Mouse (Mus musculus): ENCODE data around the gene Zcchc17. TPM values are rescaled to one million over a fixed set of nuclear protein-coding genes. Genes with fewer than 3 reads are reported as not detected.

Gene Zcchc17
- polyA plus RNA-seq, 1 experiment = 24.5 TPM

GRCm38 (mm10) chr4:130321640-130322039 lies 38.1 kb downstream of the Zcchc17 start:
- no peak for DNase-seq (ENCODE audit: low read depth, low spot score)
- 95% methylated on average over 7 of the region's 7 CpGs for WGBS

- DNase-seq (ENCODE audit: low read depth, low spot score) = no peak
- WGBS = 77% methylated on average over 7 of the region's 7 CpGs
These were observed 40.2 kb downstream of the Zcchc17 start for GRCm38 (mm10) chr4:130319564-130319963.

DNA sequence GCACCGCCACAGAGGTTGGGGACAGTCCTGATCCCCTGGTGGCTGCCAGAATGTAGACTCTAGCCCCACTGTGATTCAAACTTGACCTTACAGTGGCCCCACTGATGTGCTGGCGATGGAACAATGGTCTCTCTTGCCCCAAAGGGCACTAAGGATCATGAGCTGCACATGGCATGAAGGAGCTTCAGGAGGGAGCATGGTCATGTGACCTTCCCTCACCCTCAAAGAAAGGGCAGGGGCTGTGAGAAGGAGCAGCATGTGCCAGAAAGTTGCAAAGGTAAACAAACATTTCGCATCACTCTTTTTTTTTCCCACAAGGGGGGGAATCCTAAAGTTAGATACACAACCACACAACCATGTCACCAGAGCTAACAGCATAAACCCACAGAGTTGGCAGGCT lies 41.6 kb downstream of the Zcchc17 start:
- WGBS = 81% methylated on average over 3 of the region's 3 CpGs
- DNase-seq (ENCODE audit: low read depth, low spot score) = no peak

DNA sequence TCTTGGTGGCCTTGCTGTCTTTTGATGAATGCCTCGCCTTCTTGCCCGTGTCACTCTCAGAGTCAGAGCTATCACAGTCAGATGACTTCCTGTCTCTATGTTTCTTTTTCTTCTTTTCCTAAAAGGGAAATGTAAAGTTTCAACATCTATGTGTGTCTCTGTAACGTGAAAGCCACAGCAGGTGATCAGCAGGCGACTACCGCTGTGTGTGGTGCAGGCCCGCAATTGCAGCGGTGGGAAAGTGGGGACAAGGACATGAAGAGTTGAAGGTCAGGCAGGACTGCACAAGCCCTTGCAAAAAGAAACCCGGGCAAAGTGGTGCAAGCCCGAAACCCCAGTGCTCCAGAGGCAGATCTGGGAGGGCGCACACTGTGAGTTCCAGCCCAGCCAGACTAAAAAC lies 43.1 kb downstream of the Zcchc17 start:
- 87% methylated on average over 10 of the region's 10 CpGs for WGBS

DNA sequence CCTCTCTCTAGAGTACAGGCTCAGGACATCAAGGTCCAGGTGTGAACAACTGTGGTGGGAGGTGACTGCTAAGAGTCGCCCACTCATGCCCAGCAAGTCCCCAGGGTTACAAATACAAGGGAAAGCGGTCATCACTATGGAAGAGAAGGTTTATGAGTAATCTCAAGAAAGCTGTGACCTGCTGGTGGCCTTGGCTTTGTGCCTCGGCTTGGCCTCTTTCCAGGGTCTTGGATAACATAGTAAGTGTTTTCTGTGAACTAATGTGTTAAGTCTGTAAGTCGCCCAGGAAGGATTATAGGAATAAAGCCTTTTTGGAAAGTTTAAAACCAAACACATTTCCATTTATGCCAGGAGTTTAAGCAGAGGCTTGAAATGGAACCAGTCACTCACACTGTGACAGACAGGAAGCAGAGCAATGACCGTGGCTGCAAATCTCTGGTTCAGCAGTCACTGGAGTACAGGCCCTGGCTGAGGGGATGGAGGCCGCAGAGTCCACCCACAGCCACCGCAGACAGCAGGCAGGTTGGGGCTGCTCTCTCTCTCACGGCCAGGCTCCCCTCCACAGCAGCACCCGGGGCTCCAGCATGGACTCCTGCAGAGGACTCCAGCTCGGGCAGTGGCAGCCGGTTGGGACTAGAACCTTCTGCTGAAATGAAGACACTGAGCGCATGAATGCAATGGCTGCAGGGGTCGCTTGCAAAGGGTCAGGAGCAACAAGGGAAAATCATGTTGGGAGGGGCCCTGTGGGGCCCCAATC lies 43.8 kb downstream of the Zcchc17 start:
- 71% methylated on average over 13 of the region's 13 CpGs for WGBS

More for the DNA sequence above, 43.1 kb downstream of the Zcchc17 start:
- no peak for DNase-seq (ENCODE audit: low read depth, low spot score)

DNA sequence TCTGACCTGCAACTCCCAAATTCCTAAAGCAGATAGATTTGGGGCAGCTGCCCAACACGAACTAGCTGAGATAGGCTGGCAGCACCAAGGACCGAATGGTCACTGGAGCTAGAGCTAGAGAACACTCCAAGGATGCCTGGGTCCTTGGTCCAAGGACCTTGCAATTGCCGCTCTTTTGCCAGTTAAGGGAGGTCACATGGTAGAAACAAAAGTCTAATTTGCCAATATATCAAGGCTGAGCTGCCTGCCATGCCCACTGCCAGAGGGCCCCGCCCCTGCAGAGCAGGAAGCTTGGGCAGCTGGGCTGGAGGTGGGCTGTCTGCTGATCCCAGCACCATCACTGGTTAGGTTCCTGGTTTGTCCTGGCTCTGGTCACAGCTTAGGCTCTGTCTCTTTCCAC lies 46.2 kb downstream of the Zcchc17 start:
- DNase-seq (ENCODE audit: low read depth, low spot score) = no peak
- WGBS = 86% methylated on average over 4 of the region's 4 CpGs

More for the DNA sequence above, 43.8 kb downstream of the Zcchc17 start:
- DNase-seq (ENCODE audit: low read depth, low spot score) = no peak

GRCm38 (mm10) chr4:130312526-130312925 lies 47.2 kb downstream of the Zcchc17 start:
- DNase-seq (ENCODE audit: low read depth, low spot score) = no peak
- 78% methylated on average over 3 of the region's 3 CpGs for WGBS

DNA sequence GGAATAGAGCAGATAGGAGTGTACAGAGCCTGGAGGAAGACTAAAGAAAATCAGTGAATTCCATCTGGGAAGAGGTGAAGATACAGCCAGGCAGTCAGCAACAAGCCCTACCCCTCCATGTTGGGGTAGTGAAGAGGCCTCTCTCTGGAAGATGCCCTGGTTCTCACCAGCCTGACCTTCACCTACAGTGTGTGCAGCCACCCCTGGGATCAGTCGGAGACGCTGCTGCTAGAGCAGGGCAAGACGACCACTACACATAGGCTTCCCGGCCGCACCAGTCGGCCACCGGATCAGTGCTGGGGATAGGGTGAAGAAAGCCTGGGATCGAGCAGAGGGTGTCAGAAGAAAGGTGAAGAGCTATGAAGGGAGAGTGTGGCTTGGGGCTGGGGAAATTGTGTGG lies 50.5 kb downstream of the Zcchc17 start:
- no peak for DNase-seq (ENCODE audit: low read depth, low spot score)
- WGBS = 81% methylated on average over 8 of the region's 8 CpGs

DNA sequence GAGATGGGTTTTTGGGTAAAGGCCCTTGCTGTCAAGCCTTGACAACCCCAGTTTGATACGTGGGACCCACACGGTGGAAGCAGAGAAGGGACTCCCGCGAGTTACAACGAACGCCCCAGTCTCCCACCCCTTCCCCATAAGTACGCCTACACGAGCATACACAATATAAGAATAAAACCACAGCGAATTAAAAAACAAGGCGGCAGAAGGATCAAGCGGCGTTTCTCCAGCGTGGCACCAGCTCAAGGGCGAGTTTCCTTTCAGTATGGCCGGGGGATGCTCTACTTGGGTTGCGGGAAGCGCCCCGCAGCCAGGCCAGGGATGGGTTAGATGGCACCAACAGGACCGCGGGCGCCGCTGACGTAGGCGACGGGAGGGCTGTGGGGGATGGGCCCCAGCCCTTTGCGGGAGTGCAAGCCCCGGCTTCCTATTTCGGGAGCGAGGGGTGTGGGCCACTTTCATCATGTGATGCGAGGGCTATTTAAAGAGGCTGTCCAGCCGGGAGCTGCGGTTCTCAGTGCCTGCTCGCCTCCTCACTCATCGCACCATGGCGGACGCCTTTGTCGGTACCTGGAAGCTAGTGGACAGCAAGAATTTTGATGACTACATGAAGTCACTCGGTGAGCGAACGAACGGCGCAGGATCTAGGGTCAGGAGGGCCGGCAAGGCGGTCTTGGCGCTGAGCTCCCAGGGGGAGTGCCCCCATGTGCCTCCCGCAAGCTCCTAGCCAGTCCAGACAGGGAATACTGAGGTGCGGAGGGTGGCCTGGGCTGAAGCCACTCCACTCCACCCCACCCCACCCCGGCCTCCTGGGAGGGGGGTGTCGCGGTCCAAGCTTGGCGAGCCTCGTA lies 51.3 kb downstream of the Zcchc17 start, which contains the start of the genes Fabp3 and Gm10570:
TSS of gene Fabp3 (plus strand) at position 365 of the 851 bp plus-strand sequence.
TSS of gene Gm10570 (minus strand) at position 444 of the 851 bp plus-strand sequence.
- WGBS = 2% methylated on average over 52 of the region's 52 CpGs
- DNase-seq (ENCODE audit: low read depth, low spot score) = no peak

DNA sequence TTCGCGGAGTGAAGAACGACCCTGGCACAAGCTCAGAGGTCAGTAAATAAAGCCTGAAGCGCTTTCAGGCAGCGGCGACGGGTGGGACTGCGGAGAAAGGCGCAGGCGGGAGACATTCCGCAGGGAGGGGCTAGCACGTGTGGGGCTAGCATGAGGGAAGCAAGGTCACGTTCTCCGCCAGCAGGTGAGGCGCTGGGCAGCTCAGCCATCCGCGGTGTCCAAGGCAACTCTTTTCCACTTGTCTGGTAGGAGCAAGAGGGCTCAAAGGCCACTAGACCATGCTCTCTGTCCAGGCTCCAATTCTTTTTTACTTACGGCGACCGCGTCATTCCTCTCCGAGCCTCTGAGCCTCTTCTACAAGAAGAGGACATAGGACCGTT lies 51.9 kb downstream of the Zcchc17 start:
- 1% methylated on average over 23 of the region's 23 CpGs for WGBS
- DNase-seq (ENCODE audit: low read depth, low spot score) = no peak

DNA sequence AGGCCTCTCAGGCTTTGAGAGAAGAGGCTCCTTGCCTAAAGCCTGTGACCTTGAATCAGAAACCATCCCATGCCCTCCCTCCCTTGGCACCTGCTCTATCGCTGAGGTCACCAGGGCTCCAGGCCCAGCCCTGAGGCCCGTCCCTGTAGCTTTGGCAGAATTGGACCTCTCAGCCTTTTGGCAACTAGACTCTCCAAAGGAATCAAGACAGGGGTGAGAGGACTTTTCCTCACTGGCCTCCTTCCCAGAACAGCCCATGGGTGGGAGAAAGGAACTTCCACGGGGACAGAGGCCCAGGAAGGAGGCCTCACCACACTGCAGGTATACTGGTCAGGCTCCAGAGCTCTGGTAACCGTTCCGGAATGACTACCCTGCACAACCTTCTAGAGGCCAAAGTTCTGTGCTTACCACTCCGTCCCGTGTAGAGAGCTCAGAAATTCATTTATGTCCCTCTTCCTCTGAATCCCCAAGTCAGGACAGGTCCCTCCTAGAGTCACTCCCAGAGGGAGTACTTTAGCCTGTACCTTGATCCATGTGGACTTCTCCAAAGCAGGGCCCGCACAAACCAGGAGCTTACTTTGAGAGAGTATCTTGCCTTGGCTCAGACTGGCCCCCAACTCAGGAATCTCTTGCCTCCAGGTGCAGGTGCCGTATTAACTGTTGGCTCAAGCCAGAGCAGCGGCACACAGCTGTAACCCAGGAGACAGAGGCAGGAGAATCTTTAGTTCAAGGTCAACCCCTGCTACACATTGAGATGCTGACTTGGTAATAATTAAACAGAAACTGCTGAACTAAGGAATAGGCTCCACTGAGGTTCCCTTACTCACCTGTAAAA lies 52.7 kb downstream of the Zcchc17 start:
- DNase-seq (ENCODE audit: low read depth, low spot score) = no peak

GRCm38 (mm10) chr4:130304746-130305145 lies 55.0 kb downstream of the Zcchc17 start:
- DNase-seq (ENCODE audit: low read depth, low spot score) = no peak
- 58% methylated on average over 3 of the region's 3 CpGs for WGBS

More for the DNA sequence above, 52.7 kb downstream of the Zcchc17 start:
- 67% methylated on average over 10 of the region's 10 CpGs for WGBS

GRCm38 (mm10) chr4:130302285-130302870 lies 57.4 kb downstream of the Zcchc17 start:
- WGBS = 32% methylated on average over 12 of the region's 12 CpGs
- DNase-seq (ENCODE audit: low read depth, low spot score) = no peak

GRCm38 (mm10) chr4:130299629-130300018 lies 60.1 kb downstream of the Zcchc17 start:
- WGBS = 79% methylated on average over 8 of the region's 8 CpGs
- no peak for DNase-seq (ENCODE audit: low read depth, low spot score)

GRCm38 (mm10) chr4:130298877-130299628 lies 60.7 kb downstream of the Zcchc17 start:
- WGBS = 64% methylated on average over 11 of the region's 11 CpGs

GRCm38 (mm10) chr4:130297123-130297529 lies 62.6 kb downstream of the Zcchc17 start:
- WGBS = 30% methylated on average over 13 of the region's 13 CpGs
- no peak for DNase-seq (ENCODE audit: low read depth, low spot score)

More at GRCm38 (mm10) chr4:130298877-130299628, 60.7 kb downstream of the Zcchc17 start:
- no peak for DNase-seq (ENCODE audit: low read depth, low spot score)

- 92% methylated on average over 13 of the region's 13 CpGs for WGBS
- DNase-seq (ENCODE audit: low read depth, low spot score) = no peak
These were observed 63.3 kb downstream of the Zcchc17 start for GRCm38 (mm10) chr4:130296243-130296965.

Measured in large intestine, adult 2 months (tissue).